Mouse (Mus musculus): ENCODE results near the gene Aunip.

Gene Aunip

DNA sequence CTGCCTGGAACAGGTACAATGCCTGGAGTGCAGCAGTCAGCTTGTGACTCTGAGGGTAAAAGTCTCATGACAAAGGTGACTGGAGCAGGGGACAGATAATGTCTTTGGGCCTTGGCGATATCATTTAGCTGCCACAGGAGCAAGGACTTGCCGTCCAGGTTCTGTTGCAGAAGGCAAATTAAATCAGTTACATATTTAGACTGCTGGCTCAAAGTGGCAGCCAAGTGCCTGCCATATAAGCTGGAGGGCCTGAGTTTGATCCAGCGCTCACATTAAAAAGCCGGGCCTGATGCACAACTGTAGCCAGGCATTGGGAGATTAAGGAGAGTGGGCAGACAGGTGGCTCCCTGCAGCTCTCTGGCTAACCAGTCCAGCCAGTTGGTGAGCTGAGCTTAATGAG lies 31.0 kb upstream of the Aunip start:
- CTCF ChIA-PET = interaction anchor here in 3 of 4 experiments (0.8 to 10.5 kb wide), 6 partner anchors 9 to 87 kb away, joined by 3 to 213 read pairs (median 6); partner anchors contain the start of gene Pafah2 (in 1 of the 3)

DNA sequence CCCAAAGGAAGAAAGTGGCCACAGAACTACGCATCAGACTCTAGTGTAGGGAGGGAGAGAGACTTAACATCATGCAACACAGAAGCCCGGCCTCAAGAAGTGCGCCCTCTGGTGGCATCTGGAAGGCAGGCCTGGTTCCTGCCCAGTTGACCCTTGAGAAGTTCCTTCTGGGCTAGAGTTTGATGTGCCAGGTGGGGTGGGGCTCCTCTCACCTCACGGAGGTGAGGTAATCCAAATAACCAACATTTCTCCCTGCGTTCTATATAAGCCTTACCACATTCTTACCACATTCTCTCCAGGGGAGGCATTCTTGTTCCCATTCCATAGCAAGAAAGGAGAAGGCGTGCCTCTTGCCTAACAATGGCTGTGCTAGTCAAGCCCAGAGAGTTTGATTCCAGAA lies 29.9 kb upstream of the Aunip start:
- CTCF ChIA-PET = interaction anchor here in 2 of 4 experiments (0.7 to 1.9 kb wide), 8 partner anchors 10 to 294 kb away, joined by 3 to 8 read pairs (median 4); partner anchors contain the start of genes Cep85 (in 1 of the 2), Pafah2 (in 1 of the 2) and Paqr7 (in 1 of the 2)
- POLR2A ChIA-PET = interaction anchor here in 2 of 4 experiments (0.8 to 2.8 kb wide), 15 partner anchors 8 to 442 kb away, joined by 3 to 9 read pairs (median 4); partner anchors contain the start of genes Pafah2 (in 2 of the 2), Aunip (in 1 of the 2), Paqr7 (in 1 of the 2) and Rsrp1 (in 1 of the 2)

More for the DNA sequence above, 31.0 kb upstream of the Aunip start:
- POLR2A ChIA-PET = interaction anchor here in 2 of 4 experiments (0.7 to 14.9 kb wide), 5 partner anchors 9 to 83 kb away, joined by 3 to 261 read pairs (median 8); partner anchors contain the start of genes Pafah2 (in 1 of the 2) and Stmn1 (in 1 of the 2)

DNA sequence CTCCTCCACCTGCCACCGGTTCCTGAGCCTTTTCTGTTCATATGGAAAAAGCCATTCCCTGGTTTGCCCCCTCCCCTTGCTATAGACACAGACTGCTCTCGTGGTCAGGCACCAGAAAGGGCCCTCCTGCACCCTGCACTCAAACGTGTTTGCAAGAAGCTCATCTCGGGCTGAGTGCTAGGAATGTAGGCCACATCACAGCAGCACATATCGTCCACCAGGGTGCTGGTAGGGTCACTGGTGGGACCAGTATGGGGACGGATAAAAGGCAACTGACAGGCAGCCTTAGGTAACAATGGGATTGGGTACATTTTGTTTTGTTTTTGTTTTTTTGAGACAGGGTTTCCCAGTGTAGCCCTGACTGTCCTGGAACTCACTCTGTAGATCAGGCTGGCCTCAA lies 29.5 kb upstream of the Aunip start:
- ChIA-PET POLR2A (interaction anchor here in 2 of 4 experiments (0.6 to 2.8 kb wide), 17 partner anchors 9 to 442 kb away, joined by 3 to 9 read pairs (median 3); partner anchors contain the start of genes Pafah2 (in 2 of the 2), Paqr7 (in 2 of the 2), Aunip (in 1 of the 2) and Rsrp1 (in 1 of the 2)), CTCF (interaction anchor here in 2 of 4 experiments (0.7 to 1.9 kb wide), 9 partner anchors 10 to 295 kb away, joined by 3 to 8 read pairs (median 4); partner anchors contain the start of genes Pafah2 (in 2 of the 2), Cep85 (in 1 of the 2) and Paqr7 (in 1 of the 2))

DNA sequence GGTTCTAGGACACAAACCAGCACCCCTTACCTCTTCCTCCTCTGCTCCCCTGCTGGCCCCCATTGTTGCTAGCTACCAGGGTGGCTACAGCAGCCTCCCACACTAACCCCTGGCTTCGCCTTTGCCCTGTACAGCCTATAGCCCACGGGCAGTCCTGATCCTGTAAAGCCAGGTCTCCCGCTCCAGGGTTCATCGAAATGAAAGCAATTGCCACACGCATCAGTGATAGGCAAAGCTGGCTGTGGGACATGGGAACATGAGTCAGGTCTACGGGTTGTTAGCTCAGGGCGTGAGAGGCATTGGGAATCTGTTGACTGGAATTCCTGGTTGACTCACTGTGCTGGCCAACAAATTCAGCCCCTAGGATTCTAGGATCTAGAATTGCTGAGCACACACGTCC lies 28.4 kb upstream of the Aunip start:
- ChIA-PET CTCF (interaction anchor here in 2 of 4 experiments (0.6 to 1.8 kb wide), 5 partner anchors 14 to 220 kb away, joined by 3 to 6 read pairs (median 4); partner anchors contain the start of genes Pafah2 (in 1 of the 2) and Paqr7 (in 1 of the 2)), POLR2A (interaction anchor here in 2 of 4 experiments (0.6 to 2.2 kb wide), 6 partner anchors 9 to 71 kb away, joined by 3 to 8 read pairs (median 4); partner anchors contain the start of genes Aunip (in 1 of the 2) and Paqr7 (in 1 of the 2))

DNA sequence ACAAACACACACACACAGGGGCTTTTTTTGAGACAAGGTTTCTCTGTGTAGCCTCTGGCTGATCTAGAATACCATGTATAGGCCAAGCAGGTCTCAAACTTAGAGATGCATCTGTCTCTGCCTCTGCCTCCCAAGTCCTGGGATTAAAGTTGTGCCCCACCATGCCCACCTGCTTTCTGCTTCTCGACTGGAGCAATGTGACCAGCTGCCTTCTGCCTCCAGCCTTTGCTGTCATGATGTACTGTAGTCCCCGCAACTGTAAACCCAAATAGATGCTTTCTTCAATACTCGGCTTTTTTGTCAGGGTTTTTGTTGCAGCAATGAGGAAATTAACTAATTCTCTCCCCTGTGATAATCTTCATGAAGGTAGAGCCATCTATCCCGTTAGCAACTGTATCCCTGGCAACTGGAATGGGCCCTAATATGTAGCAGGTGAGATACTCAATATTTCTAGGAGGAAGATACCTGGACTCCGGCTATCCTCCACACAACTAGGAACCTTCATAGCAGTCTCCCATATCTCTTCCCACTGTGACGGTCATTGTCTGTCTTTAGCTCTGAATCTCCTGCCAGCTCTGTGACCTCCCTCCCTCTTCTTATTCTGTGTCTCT lies 27.6 kb upstream of the Aunip start:
- CTCF ChIA-PET = interaction anchor here in 3 of 4 experiments (0.5 to 1.8 kb wide), 7 partner anchors 11 to 219 kb away, joined by 3 to 9 read pairs (median 4); partner anchors contain the start of genes Pafah2 (in 1 of the 3) and Paqr7 (in 1 of the 3)
- POLR2A ChIA-PET = interaction anchor here in 3 of 4 experiments (0.6 to 2.2 kb wide), 11 partner anchors 8 to 583 kb away, joined by 3 to 8 read pairs (median 4); partner anchors contain the start of genes Aunip (in 1 of the 3) and Stmn1 (in 1 of the 3)

DNA sequence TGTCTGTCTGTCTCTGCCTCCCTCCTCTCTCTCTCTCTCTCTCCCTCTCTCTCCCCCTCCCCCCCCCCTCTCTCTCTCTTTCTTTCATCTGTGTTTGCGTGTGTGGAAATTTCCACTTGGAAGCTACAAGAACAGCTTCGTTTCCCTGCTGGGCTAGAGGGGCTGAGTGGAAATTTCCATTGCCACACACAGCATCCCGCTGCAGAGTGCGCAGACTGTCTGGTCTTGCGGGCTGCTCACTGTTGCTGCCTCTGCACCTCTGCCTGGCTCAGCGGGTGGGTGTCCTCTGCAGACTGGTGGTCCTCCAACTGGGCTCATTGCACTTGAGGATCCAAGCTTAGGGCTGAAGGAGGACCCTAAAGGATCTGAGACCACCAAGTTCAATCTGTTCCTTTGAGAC lies 27.1 kb upstream of the Aunip start:
- CTCF ChIA-PET = interaction anchor here in 3 of 4 experiments (0.6 to 1.8 kb wide), 6 partner anchors 10 to 1525 kb away, joined by 3 to 9 read pairs (median 4); partner anchors contain the start of genes Pafah2 (in 1 of the 3) and Paqr7 (in 1 of the 3)
- POLR2A ChIA-PET = interaction anchor here in 3 of 4 experiments (0.6 to 1.9 kb wide), 11 partner anchors 8 to 583 kb away, joined by 3 to 6 read pairs (median 3); partner anchors contain the start of gene Stmn1 (in 1 of the 3)

DNA sequence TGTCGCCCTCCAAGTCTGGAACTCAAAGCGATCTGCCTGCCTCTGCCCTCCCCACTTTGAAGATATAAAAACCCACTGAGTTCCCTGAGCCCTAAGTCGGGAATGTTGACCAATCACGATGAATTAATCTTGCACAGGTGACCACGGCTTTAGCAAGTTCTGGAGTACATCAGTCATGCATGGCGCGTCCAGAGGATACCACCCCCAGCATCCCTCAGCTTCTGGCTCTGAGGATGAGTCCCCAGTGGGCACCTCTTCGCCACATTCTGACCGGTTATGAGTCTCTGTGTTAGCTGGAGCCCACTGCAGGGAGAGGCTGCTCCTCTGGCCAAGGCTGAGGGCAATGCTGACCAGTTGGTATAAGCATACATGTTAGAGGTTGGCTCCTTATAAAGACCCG lies 26.6 kb upstream of the Aunip start:
- ChIA-PET POLR2A (interaction anchor here in 3 of 4 experiments (0.6 to 1.9 kb wide), 9 partner anchors 10 to 374 kb away, joined by 3 to 6 read pairs (median 4); partner anchors contain the start of gene Stmn1 (in 1 of the 3)), CTCF (interaction anchor here in 3 of 4 experiments (0.6 to 1.8 kb wide), 7 partner anchors 10 to 1524 kb away, joined by 3 to 9 read pairs (median 4); partner anchors contain the start of gene Paqr7 (in 1 of the 3))

DNA sequence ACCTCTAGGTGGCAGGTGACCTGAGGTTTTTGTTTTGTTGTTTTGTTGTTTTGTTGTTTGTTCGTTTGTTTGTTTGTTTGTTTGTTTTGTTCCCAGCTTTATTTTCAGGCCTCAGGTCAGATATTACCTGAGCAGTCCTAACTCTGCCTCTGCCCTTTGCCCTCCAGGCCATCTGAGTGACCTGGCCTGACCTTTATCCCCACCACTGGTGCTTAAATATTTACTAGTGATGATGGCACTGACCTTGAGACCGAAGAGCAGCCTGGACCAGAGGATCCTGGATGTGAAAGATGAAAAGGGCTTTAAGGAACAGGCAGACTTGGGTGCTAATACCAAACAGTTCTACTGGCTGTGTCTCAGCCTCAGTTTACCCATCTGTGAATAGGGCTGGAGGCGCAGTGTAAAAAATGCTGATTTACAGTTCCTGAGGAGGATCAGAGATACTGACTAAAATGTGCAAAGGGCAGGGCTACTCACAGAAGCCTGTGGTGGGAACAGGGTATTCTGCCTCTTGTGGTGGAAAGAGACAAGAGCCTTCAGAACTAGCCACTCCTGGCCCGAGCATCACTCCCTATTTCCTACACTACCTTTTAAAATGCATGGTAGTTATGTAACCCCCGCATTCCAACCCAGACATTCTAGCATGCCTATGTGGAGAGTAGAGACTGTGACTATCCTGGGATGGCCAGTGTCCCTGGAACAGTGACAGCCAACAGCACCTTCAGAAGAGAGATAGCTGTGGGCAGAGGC lies 25.5 kb upstream of the Aunip start:
- POLR2A ChIA-PET = interaction anchor here in 3 of 4 experiments (0.7 to 1.9 kb wide), 5 partner anchors 12 to 375 kb away, joined by 3 to 6 read pairs (median 4); partner anchors contain the start of gene Stmn1 (in 1 of the 3)
- CTCF ChIA-PET = interaction anchor here in 2 of 4 experiments (0.6 to 1.1 kb wide), 4 partner anchors 12 to 141 kb away, joined by 3 to 7 read pairs (median 4); partner anchors contain the start of gene Pafah2 (in 1 of the 2)

DNA sequence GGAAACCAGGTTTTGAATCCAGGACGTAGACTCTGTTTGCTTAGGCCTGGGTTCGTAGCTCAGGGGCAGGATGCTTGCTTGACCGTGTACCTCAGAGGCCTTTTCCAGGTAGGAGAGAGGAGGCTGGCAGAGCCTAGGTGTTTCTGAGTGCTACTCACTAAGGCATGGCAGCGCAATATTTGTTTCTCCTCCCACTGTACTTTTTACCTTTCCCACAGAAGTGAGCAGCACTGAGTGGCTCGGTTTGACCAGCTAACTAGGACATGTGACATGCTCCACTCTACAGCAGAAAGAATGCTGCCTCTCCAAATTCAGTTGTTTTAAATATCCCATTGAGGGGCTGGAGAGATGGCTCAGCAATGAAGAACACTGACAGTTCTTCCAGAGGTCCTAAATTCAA lies 22.6 kb upstream of the Aunip start:
- POLR2A ChIA-PET = interaction anchor here in 3 of 4 experiments (0.5 to 3.3 kb wide), 8 partner anchors 8 to 452 kb away, joined by 3 to 11 read pairs (median 4); partner anchors contain the start of genes Paqr7 (in 3 of the 3) and Aunip (in 1 of the 3)
- CTCF ChIA-PET = interaction anchor here in 3 of 4 experiments (0.6 to 3.7 kb wide), 4 partner anchors 10 to 879 kb away, joined by 3 to 18 read pairs (median 5); no protein-coding TSS in a partner anchor

DNA sequence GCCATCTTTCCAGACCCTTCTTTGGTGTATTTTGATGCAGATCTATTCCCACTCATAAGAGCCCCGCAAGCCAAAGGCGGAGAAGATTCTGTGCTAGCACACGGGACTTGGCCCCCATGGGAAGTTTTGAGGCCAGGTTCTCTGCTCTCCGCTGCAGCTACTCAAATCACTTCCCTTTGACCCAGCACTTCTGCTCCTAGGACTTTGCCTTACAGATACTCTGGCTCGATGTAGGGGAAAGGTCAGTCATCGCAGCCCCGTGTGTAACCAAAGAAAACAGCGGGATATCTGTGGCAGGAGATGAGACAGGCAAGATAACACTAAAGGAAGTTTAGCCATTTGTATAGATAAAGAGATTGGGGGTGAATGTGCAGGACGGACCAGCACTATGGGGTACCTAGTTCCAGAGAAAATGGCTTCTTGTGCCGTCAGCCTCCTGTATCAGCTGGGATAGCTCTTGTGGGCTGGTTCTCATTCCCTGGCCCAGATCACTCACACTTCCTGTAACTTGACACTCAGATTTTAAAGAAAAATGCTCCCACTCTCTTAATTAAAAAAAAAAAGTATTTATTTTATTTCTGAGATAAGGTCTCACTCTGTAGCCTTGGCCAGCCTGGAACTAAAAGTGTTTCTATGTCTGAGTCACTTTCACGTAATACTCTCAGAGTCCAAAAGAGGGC lies 20.7 kb upstream of the Aunip start:
- ChIA-PET POLR2A (interaction anchor here in 2 of 4 experiments (0.5 to 2.1 kb wide), 10 partner anchors 13 to 162 kb away, joined by 3 to 9 read pairs (median 4); partner anchors contain the start of gene Aunip (in 1 of the 2)), CTCF (interaction anchor here in 2 of 4 experiments (0.5 to 3.7 kb wide), 3 partner anchors 12 to 43 kb away, joined by 3 to 18 read pairs (median 4); no protein-coding TSS in a partner anchor)

DNA sequence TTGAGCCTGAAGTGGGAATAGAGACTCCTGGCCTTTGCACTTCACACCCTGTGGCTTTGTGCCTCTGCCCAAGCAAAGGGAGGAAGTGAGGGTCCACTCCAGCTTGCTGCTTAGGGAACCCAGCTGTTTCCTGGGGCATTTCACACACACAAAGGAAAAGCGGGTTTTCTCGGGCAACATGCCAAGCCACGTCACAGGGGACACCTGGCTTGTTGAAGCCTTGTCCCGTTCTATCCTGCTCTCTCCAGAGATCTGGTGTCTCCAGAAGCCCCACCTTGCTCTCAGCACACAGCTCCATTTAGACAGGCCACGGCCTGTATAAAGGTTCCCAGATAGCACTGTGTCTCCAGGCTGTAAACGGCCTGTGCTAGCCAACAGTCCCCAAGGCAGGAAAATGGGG lies 19.1 kb upstream of the Aunip start:
- POLR2A ChIA-PET = interaction anchor here in 3 of 4 experiments (0.6 to 5.5 kb wide), 16 partner anchors 9 to 148 kb away, joined by 3 to 29 read pairs (median 4); partner anchors contain the start of genes Aunip (in 2 of the 3) and Stmn1 (in 1 of the 3)
- CTCF ChIA-PET = interaction anchor here in 2 of 4 experiments (0.6 to 0.7 kb wide), 2 partner anchors 13 to 36 kb away, joined by 3 to 5 read pairs; no protein-coding TSS in a partner anchor

DNA sequence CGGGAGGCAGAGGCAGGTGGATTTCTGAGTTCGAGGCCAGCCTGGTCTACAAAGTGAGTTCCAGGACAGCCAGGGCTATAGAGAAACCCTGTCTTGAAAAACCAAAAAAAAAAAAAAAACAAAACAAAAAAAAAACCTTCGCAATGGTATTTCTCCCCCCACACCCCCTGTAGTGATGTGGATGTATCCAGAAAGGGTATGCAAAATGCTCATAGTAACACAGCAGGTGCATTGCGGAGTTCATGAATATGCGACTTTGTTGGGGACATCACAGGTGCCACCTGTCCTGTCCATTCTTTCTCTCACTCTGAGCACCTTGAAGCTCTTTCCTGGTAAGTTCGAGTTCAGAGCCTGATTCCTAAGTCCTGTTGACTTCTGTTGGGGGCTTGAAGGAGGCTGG lies 16.6 kb upstream of the Aunip start:
- ChIA-PET POLR2A (interaction anchor here (0.6 to 6.6 kb wide), 20 partner anchors 9 to 689 kb away, joined by 3 to 50 read pairs (median 4); partner anchors contain the start of genes Aunip (in 2 of the 4) and Pdik1l (in 1 of the 4)), CTCF (interaction anchor here in 3 of 4 experiments (0.9 to 3.1 kb wide), 5 partner anchors 11 to 75 kb away, joined by 3 to 14 read pairs (median 3); no protein-coding TSS in a partner anchor)

DNA sequence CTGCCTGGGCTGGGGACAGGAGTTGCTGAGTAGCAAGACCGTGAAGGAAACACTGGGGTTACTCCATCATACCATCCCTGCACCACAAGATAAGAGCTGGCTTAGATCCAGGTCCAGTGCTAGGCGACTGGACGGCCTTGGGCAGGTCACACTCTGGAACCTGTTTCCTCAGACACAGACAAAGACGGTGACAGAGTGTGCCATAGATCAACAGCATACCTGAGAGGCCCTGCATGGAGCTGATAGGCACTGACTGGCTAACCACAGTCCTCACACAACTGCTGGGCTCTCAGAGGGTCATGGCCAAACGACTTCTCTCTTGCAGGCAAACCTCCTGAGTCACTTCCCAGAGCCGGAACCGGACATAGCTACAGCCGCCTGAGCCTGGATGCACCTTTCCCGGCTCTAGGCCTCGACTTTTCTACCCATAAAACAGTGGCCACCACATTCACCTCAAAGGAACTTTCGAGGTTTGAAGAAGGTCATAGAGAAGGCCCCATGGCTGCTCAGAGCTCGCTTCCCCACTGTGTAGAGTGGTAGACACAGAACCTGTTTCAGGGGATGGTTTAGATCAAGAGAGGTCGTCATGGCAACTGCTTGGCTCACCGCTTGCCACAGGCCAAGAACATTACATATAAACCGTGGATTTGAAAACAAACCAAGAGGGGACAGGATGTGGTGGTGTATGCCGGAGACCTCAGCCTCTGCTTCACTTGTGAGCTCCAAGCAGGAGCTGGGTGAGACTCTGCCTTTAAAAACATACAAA lies 15.8 kb upstream of the Aunip start:
- ChIA-PET POLR2A (interaction anchor here in 2 of 4 experiments (0.5 to 6.6 kb wide), 28 partner anchors 8 to 688 kb away, joined by 3 to 50 read pairs (median 6); partner anchors contain the start of genes Aunip (in 2 of the 2), Stmn1 (in 2 of the 2) and Cep85 (in 1 of the 2)), CTCF (interaction anchor here in 3 of 4 experiments (0.6 to 3.1 kb wide), 8 partner anchors 11 to 417 kb away, joined by 3 to 14 read pairs (median 4); partner anchors contain the start of genes Aunip (in 1 of the 3) and Pafah2 (in 1 of the 3))

DNA sequence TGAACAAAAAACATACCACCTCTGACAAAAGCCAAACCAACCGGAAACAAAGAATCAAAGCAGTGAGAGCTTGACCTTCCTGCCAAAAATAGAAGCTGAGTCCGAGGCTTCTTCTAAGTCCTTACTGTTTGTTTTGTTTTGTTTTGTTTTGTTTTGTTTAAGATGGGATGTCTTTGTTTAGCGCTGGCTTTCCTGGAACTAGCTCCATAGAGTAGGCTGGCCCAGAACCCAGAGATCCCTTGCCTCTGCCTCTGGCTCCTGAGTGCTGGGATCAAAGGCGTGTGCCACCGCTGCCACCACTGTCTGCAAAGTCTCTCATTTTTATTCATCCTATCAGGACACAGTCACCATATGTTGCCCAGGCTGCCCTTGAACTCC lies 15.3 kb upstream of the Aunip start:
- ChIA-PET POLR2A (interaction anchor here in 2 of 4 experiments (0.6 to 6.6 kb wide), 24 partner anchors 8 to 404 kb away, joined by 3 to 50 read pairs (median 6); partner anchors contain the start of genes Aunip (in 2 of the 2), Stmn1 (in 2 of the 2) and Cep85 (in 1 of the 2)), CTCF (interaction anchor here in 2 of 4 experiments (0.6 to 3.1 kb wide), 5 partner anchors 15 to 417 kb away, joined by 3 to 14 read pairs (median 6); partner anchors contain the start of genes Aunip (in 1 of the 2) and Pafah2 (in 1 of the 2))
